Mouse (Mus musculus): ENCODE data around the gene Psg19. TPM values are rescaled to one million over a fixed set of nuclear protein-coding genes. Genes with fewer than 3 reads are reported as not detected.
"Not testable (repeated sequence)": the region's sequence is repeated elsewhere in the genome, so short reads cannot be mapped to it uniquely, and the experiment has no call there.

Gene Psg19
- polyA plus RNA-seq, 1 experiment from 2014 or later: not detected

DNA sequence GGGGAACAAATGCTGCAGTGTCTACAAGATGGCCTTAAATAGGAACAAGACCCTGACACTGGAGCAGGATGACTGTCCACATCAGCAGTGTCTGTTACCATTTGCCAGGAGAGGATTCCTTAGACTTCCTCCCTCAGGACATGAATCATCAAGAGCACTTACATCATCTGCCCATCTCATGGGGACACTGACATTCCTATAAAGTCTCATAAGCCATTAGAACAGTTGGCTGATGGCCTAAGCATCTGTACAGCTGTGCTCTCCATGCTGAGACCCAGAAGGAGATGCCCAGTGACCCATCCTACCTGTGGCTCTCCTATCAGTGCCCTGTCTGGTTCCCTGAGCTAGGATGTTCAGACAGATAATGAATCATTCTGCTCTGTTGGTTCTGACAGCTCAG is 5.2 kb upstream of the Psg19 start:
- no peaks in the 10 kb centered on the region for H3K9me3 ChIP-seq (replicated peaks)
- no peak for DNase-seq
- no peak overlapping the region for H3K4me3 ChIP-seq (replicated peaks)
- no peaks in the 10 kb centered on the region for H3K4me1 ChIP-seq (replicated peaks)
- no peak for ATAC-seq (ENCODE audit: low read depth)
- H3K27me3 ChIP-seq: no peaks in the 10 kb centered on the region
- no peak overlapping the region for H3K27ac ChIP-seq
- no peaks in the 10 kb centered on the region for H3K36me3 ChIP-seq
- H3K4me2 ChIP-seq: no peak overlapping the region
- no peak overlapping the region for H3K9ac ChIP-seq

DNA sequence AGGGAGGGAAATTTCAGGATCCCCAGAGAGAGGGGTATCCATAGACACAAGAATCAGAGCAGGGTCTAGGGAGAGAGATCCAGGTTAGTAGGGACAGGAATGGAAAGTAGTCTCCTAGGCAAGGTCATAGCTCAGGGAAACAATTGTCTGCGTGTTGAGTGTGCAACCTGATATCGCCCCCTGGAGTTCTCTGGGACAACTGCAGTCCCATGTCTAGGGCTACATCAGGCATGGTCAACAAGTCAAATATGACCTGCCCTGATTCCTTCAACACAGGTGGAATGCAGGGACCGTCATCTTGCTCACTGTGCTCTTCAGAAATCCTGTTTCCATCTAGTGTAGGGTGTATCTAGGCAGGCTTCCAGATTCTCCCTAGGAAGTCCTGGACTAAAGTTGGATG is 809 bp upstream of the Psg19 start:
- no peak for DNase-seq
- WGBS (ENCODE audit: insufficient replicate concordance): 31% methylated on average over 3 of the region's 3 CpGs
- no peak for ATAC-seq (ENCODE audit: low read depth)
- H3K27ac ChIP-seq: no peak overlapping the region
- H3K9ac ChIP-seq: no peak overlapping the region
- no peaks in the 10 kb centered on the region for H3K27me3 ChIP-seq
- H3K36me3 ChIP-seq: no peaks in the 10 kb centered on the region
- H3K4me1 ChIP-seq (replicated peaks): no peaks in the 10 kb centered on the region
- H3K9me3 ChIP-seq (replicated peaks): no peaks in the 10 kb centered on the region
- H3K4me3 ChIP-seq (replicated peaks): no peak overlapping the region
- H3K4me2 ChIP-seq: no peak overlapping the region

DNA sequence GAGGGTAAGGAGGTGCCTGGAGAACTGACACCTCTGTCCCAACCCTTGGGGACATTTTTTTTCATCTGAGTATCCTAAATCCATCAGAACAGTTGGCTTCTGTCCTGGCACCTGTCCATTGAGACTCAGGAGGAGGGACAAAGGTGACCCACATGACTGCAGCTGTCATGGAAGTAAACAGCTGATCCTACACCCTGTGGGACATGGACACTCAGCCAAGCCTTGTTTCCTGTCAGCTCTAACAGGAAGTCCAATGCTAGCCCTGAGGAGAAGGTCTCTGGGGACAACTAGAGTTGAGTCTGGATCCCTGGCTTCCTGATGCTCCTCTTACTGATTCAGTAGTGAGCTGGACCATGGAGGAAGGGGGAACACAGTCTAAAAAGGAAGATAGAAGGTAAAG is 7.6 kb downstream of the Psg19 start:
- not testable (repeated sequence) for DNase-seq; H3K4me3 ChIP-seq (replicated peaks); H3K27ac ChIP-seq; H3K4me2 ChIP-seq; H3K4me1 ChIP-seq (replicated peaks); H3K27me3 ChIP-seq; H3K9me3 ChIP-seq (replicated peaks); ATAC-seq (ENCODE audit: low read depth); H3K9ac ChIP-seq; H3K36me3 ChIP-seq

DNA sequence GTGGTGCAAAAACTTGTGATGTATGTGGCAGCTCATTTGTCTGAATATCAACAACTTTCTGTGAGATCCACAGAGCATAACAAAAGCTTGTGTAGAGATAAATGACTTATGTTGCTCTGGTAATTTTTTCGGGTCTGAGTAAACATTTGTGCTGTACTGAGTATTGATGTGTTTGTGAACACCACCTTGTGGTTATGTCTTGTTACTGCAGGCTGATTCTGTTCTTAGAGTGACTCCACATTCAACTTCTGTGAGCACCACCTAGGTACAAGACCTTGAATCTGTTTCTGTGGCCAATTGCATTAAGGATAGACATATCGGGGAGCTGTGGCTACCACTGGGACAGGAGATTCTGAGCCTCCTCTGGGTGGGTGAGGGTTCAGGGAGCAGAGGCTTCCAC is 17.0 kb downstream of the Psg19 start:
- H3K4me2 ChIP-seq; H3K9me3 ChIP-seq (replicated peaks); H3K36me3 ChIP-seq; ATAC-seq (ENCODE audit: low read depth); DNase-seq; H3K4me1 ChIP-seq (replicated peaks); H3K27ac ChIP-seq; H3K27me3 ChIP-seq; H3K9ac ChIP-seq; H3K4me3 ChIP-seq (replicated peaks): not testable (repeated sequence)
- 27% methylated on average over 2 of the region's 2 CpGs for WGBS (ENCODE audit: insufficient replicate concordance)

DNA sequence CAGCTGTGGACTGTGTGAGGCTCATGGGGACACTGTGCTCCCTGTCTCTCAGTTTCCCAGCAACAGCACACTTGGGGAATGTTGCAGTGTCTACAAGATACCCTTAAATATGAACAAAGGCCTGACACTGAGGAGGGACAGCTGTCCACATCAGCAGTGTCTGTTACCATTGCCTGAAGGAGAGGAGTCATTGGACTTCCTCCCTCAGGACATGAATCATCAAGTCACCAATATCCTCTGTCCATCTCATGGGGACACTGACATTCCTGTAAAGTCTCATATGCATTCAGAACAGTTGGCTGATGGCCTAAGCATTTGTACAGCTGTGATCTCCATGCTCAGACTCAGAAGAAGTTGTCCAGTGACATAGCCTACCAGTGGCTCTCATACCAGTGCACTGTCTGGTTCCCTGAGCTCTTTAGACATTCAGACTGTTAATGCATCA is 19.0 kb downstream of the Psg19 start:
- DNase-seq (no peak), ATAC-seq (ENCODE audit: low read depth) (no peak)
- no peak overlapping the region for H3K4me2 ChIP-seq
- H3K4me1 ChIP-seq (replicated peaks): no peaks in the 10 kb centered on the region
- H3K36me3 ChIP-seq: no peaks in the 10 kb centered on the region
- H3K27ac ChIP-seq: no peak overlapping the region
- no peaks in the 10 kb centered on the region for H3K9me3 ChIP-seq (replicated peaks)
- no peak overlapping the region for H3K4me3 ChIP-seq (replicated peaks)
- no peaks in the 10 kb centered on the region for H3K27me3 ChIP-seq
- H3K9ac ChIP-seq: no peak overlapping the region

DNA sequence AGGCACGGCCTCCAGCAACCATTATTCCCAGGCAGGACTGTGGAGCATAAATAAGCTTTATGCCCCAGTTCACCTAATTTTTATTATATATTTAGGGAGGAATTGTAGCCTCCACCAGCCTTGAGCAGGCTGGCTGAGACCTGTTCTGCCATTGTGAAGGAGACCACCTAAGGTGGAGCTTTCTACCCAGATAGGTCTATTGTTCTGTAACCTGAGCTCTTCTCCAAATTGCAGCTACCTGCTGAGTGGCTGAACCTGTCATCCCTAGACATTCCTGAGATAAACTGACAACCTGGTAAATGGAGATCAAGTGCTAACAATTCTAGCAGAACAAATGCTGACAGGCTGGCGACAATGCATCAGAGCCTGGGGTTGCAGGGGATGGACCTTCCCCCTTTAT is 35.4 kb downstream of the Psg19 start:
- not testable (repeated sequence) for H3K36me3 ChIP-seq; H3K27ac ChIP-seq; ATAC-seq (ENCODE audit: low read depth); H3K4me1 ChIP-seq (replicated peaks); H3K9me3 ChIP-seq (replicated peaks); H3K4me2 ChIP-seq; DNase-seq; H3K27me3 ChIP-seq; H3K9ac ChIP-seq; H3K4me3 ChIP-seq (replicated peaks)
- 31% methylated on average over 1 of the region's 2 CpGs for WGBS (ENCODE audit: insufficient replicate concordance)

DNA sequence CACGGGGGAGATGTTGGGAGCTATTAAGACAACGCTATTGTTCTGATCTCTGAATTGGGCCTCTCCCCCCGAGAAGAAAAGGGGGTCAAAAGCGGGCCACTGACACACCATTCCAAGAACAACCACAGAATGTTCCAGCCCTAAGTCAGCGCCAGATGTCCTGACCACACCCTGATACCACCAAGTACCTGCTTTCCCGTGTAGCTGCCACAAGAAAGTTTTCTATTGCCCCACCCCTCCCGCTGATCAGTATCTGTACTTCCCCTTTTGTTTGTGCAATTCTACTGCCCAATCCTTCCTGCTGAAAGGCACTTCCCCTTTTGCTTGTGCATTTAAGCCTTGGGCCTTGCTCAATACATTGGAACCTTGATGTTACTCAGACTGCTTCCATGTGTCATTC is 38.2 kb downstream of the Psg19 start:
- not testable (repeated sequence) for ATAC-seq (ENCODE audit: low read depth); H3K36me3 ChIP-seq; H3K9ac ChIP-seq; H3K4me1 ChIP-seq (replicated peaks); H3K27ac ChIP-seq; H3K27me3 ChIP-seq; H3K9me3 ChIP-seq (replicated peaks); H3K4me2 ChIP-seq; H3K4me3 ChIP-seq (replicated peaks); DNase-seq
- WGBS (ENCODE audit: insufficient replicate concordance): 50% methylated on average over 7 of the region's 7 CpGs

DNA sequence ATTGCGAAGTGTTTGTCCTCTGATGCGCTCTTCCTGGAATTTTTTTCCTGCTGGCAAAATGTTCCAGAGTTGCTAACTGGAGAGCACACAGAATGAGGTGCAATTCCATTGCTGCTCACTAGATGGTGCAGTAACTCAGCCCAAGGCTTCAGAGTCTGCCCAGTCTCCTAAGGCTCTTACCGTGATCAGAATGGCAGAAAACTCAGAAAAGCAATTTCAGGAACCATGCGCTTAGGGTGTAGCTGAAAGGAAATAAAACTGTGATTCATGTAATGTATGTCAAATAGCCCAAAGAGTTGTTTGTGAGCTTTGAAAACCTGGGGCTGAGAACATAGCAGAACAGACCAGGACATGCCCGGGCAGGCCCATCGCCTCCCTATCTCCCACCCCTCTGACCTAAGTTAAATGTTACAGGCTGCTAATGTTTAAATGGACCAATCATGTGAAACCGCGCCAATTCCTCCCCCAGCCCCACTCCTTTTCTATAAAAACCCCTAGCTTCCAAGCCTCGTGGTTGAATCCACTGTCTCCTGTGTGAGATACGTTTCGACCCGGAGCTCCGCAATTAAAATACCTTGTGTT is 48.3 kb downstream of the Psg19 start:
- H3K4me1 ChIP-seq (replicated peaks); H3K36me3 ChIP-seq; DNase-seq; H3K4me2 ChIP-seq; ATAC-seq (ENCODE audit: low read depth); H3K9ac ChIP-seq; H3K27ac ChIP-seq; H3K4me3 ChIP-seq (replicated peaks); H3K9me3 ChIP-seq (replicated peaks): not testable (repeated sequence)
- WGBS (ENCODE audit: insufficient replicate concordance): 52% methylated on average over 11 of the region's 13 CpGs
- H3K27me3 ChIP-seq: peaks cover 19% of the 10 kb centered on the region; the same call in 1 of the 2 replicates

DNA sequence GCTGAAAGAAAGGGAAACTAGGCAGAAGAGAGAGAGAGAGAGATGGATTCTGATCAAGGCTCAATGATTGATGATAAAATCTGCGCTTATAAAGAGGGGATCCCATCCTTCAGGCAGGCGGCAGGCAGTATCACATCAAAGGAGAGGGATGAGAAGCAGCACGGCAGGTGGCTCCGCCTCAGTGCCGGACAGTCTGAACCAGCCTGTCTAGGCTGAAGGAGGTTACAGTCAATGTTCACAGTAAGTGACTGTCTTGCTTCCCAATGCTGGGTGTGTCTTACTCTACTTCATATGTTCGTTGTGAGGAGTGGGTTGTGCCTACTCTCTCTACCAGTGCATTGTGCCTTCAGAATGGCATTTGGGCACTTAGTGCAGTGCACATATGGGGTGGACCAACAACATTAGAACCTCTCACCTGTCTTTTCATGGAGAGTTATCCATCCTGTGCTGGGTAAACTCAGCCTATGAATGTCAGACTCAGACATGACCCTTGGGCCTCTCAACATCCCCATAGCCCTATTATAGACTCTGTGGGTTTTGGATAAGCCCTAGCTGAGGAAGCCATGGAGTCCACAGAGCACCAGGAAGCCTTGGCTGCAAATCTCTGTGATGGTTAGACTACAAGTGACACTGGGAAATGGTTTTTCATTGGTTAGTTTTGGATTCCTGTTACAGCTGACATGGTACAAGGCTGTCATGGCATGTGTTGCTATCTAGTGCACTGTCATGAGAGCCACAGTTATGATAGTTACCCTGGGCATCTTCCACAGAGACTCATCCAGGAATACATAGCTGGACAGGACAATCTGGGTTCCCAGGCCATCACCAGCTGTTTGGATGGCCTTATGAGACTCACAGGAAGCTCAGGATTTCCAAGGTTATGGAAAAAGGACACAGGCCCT is 49.1 kb downstream of the Psg19 start:
- peaks cover 19% of the 10 kb centered on the region; the same call in 1 of the 2 replicates for H3K27me3 ChIP-seq
- H3K9ac ChIP-seq: no peak overlapping the region
- ATAC-seq (ENCODE audit: low read depth) (no peak), DNase-seq (no peak)
- H3K36me3 ChIP-seq: no peaks in the 10 kb centered on the region
- no peaks in the 10 kb centered on the region for H3K9me3 ChIP-seq (replicated peaks)
- WGBS (ENCODE audit: insufficient replicate concordance): 37% methylated on average over 6 of the region's 6 CpGs
- H3K4me1 ChIP-seq (replicated peaks): no peaks in the 10 kb centered on the region
- H3K27ac ChIP-seq: no peak overlapping the region
- no peak overlapping the region for H3K4me2 ChIP-seq
- no peak overlapping the region for H3K4me3 ChIP-seq (replicated peaks)

DNA sequence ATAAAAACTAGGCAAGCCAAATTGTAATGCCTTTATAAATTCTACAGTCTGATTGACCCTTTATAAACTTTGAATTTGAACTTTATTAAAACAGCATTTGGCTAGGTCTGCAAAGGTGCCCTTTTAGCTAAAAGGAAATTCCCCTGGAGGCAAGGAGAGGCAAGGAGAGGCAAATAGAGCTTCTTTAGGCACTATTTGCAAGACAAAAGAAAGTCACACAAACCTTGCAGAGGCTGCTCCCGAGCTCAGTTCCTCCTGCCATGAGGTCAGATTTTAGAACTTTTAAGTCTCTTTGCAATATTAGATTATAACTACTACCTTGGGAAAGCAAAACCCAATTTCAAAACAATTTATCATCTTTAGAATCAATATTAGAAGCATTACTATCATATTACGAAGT is 50.9 kb downstream of the Psg19 start:
- H3K4me2 ChIP-seq; H3K36me3 ChIP-seq; ATAC-seq (ENCODE audit: low read depth); H3K9me3 ChIP-seq (replicated peaks); H3K4me3 ChIP-seq (replicated peaks); H3K4me1 ChIP-seq (replicated peaks); H3K9ac ChIP-seq; DNase-seq; H3K27ac ChIP-seq: not testable (repeated sequence)
- peaks cover 19% of the 10 kb centered on the region; the same call in 1 of the 2 replicates for H3K27me3 ChIP-seq
- 45% methylated on average over 2 of the region's 2 CpGs for WGBS (ENCODE audit: insufficient replicate concordance)

DNA sequence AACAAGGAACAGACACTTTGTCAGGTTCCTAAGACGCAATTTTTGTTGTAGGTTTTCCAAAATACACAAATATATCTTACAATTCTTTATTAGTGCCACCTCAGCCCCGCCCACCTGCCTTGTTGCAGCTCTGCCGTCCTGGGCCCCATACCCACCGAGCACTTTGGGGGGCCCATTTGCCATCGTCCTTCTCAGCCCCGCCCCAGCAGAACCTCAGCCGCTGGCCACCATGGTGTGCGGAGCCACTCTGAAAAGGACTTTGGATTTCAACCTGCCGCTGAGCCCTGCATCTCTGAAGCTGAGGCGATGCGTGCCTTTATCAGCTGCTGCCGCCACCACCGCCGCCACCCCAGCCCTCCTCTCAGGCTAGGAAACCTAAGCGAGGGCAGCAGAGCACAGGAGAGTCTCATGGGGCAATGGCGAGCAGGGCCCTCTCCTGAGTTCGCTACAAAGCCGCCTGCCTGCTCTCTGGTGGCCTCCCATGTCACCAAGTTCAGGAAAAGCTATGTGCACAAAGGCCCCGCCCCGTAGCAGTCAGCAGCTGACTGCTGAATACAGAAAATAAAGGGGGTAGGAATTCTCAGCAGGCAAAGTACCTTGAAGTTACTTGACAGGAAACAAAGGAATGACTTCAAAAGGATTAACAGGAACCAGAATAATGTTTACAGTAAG is 52.0 kb downstream of the Psg19 start:
- no peaks in the 10 kb centered on the region for H3K36me3 ChIP-seq
- no peaks in the 10 kb centered on the region for H3K4me1 ChIP-seq (replicated peaks)
- peaks cover 19% of the 10 kb centered on the region; the same call in 1 of the 2 replicates for H3K27me3 ChIP-seq
- H3K9ac ChIP-seq: no peak overlapping the region
- WGBS (ENCODE audit: insufficient replicate concordance): 13% methylated on average over 20 of the region's 20 CpGs
- H3K27ac ChIP-seq: no peak overlapping the region
- DNase-seq (no peak), ATAC-seq (ENCODE audit: low read depth) (no peak)
- H3K9me3 ChIP-seq (replicated peaks): no peaks in the 10 kb centered on the region
- peak overlapping the region; percentile 29 for H3K4me2 ChIP-seq
- H3K4me3 ChIP-seq (replicated peaks): no peak overlapping the region

All from liver, embryonic 13.5 days (tissue).